Mouse (Mus musculus) MEL (cell line): ENCODE measurements around the gene Ambra1.
A peak's percentile ranks its signal among the peaks of the same experiment; 100 is the strongest.

Source experiments
- POLR2A ChIP-seq, 2 experiments: IDR thresholded peaks; 2 replicates each; pipeline ENCODE4 v1.6.1; 2011 to 2012; ENCODE audit warnings: low read length in 2 of 2, mild to moderate bottlenecking in 2 of 2, control low read depth in 1 of 2, improper control_type of control experiment in 1 of 2, low read depth in 1 of 2, moderate library complexity in 1 of 2; ENCODE audit not compliant: control insufficient read depth in 1 of 2, insufficient read depth in 1 of 2, poor library complexity in 1 of 2
- TBP ChIP-seq: IDR thresholded peaks from 2 replicates; pipeline ENCODE4 v1.8.0; 2011; ENCODE audit warnings: low read depth, low read length, improper control_type of control experiment
- USF2 ChIP-seq, 2 experiments: IDR thresholded peaks; 2 replicates each; pipeline ENCODE4 v1.6.1; 2011 to 2012; ENCODE audit warnings: improper control_type of control experiment in 2 of 2, low read length in 2 of 2, borderline replicate concordance in 1 of 2, inconsistent platforms in 1 of 2, low read depth in 1 of 2, mild to moderate bottlenecking in 1 of 2; ENCODE audit not compliant: insufficient read depth in 1 of 2

- no peak for TF ChIP-seq USF2 (IDR thresholded peaks at IDR 0.05; ENCODE audit: borderline replicate concordance in 1 of 2, insufficient read depth in 1 of 2, low read depth in 1 of 2, low read length in 2 of 2)
- peak; percentile 60 to 72; a peak in 3 of 4 replicates for TF ChIP-seq POLR2A (IDR thresholded peaks at IDR 0.05; ENCODE audit: control insufficient read depth in 1 of 2, insufficient read depth in 1 of 2, low read depth in 1 of 2, low read length in 2 of 2, poor library complexity in 1 of 2)
- 0 out of 2 replicates have a peak, but pooled peaks have one; percentile 48 for TF ChIP-seq TBP
These were observed 233.6 kb downstream of the Ambra1 start for GRCm38 (mm10) chr2:91963443-91963932.
